10 mouse cellular contexts compared by ENCODE assay signal in the genomic region with DNA sequence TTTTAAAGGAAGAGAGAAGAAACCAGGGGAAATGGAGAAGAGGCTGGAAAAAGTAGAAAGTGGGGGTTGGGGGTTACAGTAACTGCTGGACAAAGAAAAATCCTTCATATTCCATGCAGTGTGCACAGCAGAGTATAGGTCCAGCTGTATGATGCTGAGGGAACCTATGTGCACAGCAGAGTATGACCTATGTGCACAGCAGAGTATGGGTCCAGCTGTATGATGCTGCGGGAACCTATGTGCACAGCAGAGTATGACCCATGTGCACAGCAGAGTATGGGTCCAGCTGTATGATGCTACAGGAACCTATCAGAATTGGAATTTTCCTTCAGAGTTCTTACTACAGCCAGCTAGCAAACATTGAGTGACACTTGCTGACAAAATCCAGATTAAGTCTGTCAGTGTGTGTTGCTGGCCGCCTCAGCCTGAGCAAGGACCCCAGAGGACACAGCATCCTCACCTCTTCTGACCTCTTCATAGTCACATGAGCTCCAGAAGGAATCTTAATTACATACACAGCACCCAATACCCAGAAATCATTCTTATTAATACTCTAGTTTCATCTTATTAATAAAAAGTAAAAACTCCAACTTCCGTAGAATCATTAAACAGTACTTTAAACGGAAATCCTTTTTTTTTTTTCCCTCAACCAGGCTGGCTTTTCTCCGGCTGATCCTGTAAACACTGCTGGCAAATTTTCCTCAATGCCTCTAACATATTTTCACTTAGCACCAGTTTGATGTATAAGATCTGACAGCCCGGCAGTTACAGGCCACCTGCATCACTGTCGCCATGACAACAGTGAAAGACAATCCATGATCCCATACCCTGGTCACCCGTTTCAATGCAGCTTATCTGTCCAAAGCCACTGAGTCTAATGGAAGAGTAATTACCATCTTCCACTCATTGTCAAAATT. TPM values are rescaled to one million over a fixed set of nuclear protein-coding genes. Genes with fewer than 3 reads are reported as not detected.
DNase-seq lines count a peak whose midpoint lies in the region; ATAC-seq lines count a peak whose summit lies in the region.
"Had no signal": no experiment of that assay in that cellular context is flagged by ENCODE, and none has a peak within 500 bp of the region (broad histone marks: within the 10 kb centered on the region; RNA-seq: fewer than 3 reads in every experiment).

No protein-coding gene starts in this region.

- no peaks in the 10 kb centered on the region for H3K36me3 ChIP-seq in forebrain, embryonic 11.5 days (ENCODE audit: control insufficient read depth, insufficient read depth, low read length)
- no peaks in the 10 kb centered on the region for H3K36me3 ChIP-seq in midbrain, embryonic 10.5 days
- H3K36me3 ChIP-seq: intestine, embryonic 15.5 days had no signal

- peak; percentile 73; the same call in 1 of the 2 replicates for ATAC-seq in forebrain, embryonic 11.5 days (replicated peaks; ENCODE audit: low FRiP score)

- no peak overlapping the region for H3K27ac ChIP-seq in forebrain, embryonic 11.5 days (ENCODE audit: low read depth, low read length)
- peak overlapping the region; percentile 82 for H3K27ac ChIP-seq in midbrain, embryonic 10.5 days (replicated peaks)
- H3K27ac ChIP-seq: intestine, embryonic 15.5 days had no signal

- H3K9me3 ChIP-seq in forebrain, embryonic 11.5 days (ENCODE audit: control insufficient read depth, low read length) = no peaks in the 10 kb centered on the region
- H3K9me3 ChIP-seq in midbrain, embryonic 10.5 days (replicated peaks) = no peaks in the 10 kb centered on the region
- H3K9me3 ChIP-seq: intestine, embryonic 15.5 days had no signal

- WGBS in forebrain, embryonic 11.5 days = 42% methylated on average over 8 of the region's 8 CpGs
- 40% methylated on average over 8 of the region's 8 CpGs for WGBS in midbrain, embryonic 10.5 days

- H3K27me3 ChIP-seq in forebrain, embryonic 11.5 days (ENCODE audit: control insufficient read depth, insufficient read depth, low read length) = no peaks in the 10 kb centered on the region
- H3K27me3 ChIP-seq in midbrain, embryonic 10.5 days (ENCODE audit: low read depth, poor library complexity, severe bottlenecking) = no peaks in the 10 kb centered on the region
- H3K27me3 ChIP-seq: intestine, embryonic 15.5 days had no signal

- no peak overlapping the region for H3K4me2 ChIP-seq in forebrain, embryonic 11.5 days (ENCODE audit: low read depth, low read length, severe bottlenecking)
- H3K4me2 ChIP-seq: intestine, embryonic 15.5 days had no signal

- H3K4me3 ChIP-seq in forebrain, embryonic 11.5 days (ENCODE audit: low read depth, low read length) = no peak overlapping the region
- H3K4me3 ChIP-seq in midbrain, embryonic 10.5 days = peak overlapping the region; percentile 24
- H3K4me3 ChIP-seq: intestine, embryonic 15.5 days had no signal

- H3K9ac ChIP-seq in forebrain, embryonic 11.5 days (ENCODE audit: low read length) = no peak overlapping the region
- H3K9ac ChIP-seq: intestine, embryonic 15.5 days had no signal

- DNase-seq in MN1 (ENCODE audit: low spot score) (peak; percentile 80), NIH3T3 (ENCODE audit: low read depth) (peak; percentile 15)
- no peak for DNase-seq in forebrain, embryonic 11.5 days (ENCODE audit: low spot score)
- peak; percentile 59 for DNase-seq in midbrain, embryonic 10.5 days (ENCODE audit: low spot score)
- DNase-seq in urinary bladder, postnatal 4 days (ENCODE audit: low spot score in 2 of 2) = no peak
- DNase-seq in ovary, postnatal 36 days (ENCODE audit: low spot score) = no peak
- DNase-seq in thymus, postnatal 14 days = no peak
- DNase-seq in adrenal gland, adult 2 months = no peak
- DNase-seq: adrenal gland, postnatal 25 days had no signal

- H3K4me1 ChIP-seq in forebrain, embryonic 11.5 days (replicated peaks; ENCODE audit: control insufficient read depth, insufficient read depth, low read length) = peaks cover 14% of the 10 kb centered on the region
- peaks cover 71% of the 10 kb centered on the region for H3K4me1 ChIP-seq in midbrain, embryonic 10.5 days

RNA-seq across cellular contexts. Expression of gene Maml3, which starts 43.1 kb away (rescaled TPM):
- 7.0 and 7.5 TPM in 2 replicates for polyA plus RNA-seq in forebrain, embryonic 11.5 days (2014; fragmentation: Nextera tagmentation; extraction: Ambion mirVana)
- polyA plus RNA-seq in midbrain, embryonic 10.5 days (2016; fragmentation: Nextera tagmentation; extraction: Ambion mirVana) = 5.4 and 6.8 TPM in 2 replicates
- 1 to 10 TPM; 7.8 TPM for total RNA-seq in adrenal gland, adult 2 months (2021)
- polyA plus RNA-seq in adrenal gland, adult 2 months (2012; rRNA removed) = 5.2 and 5.3 TPM in 2 replicates

Comparison
In these comparisons a context has a peak if more than half of its experiments do, and no peak if none do; other contexts are left out.
1. DNase-seq: peak in MN1 (single experiment), NIH3T3 (single experiment) and midbrain, embryonic 10.5 days (single experiment); none in forebrain, embryonic 11.5 days (single experiment), urinary bladder, postnatal 4 days (0 of 2), ovary, postnatal 36 days (single experiment), thymus, postnatal 14 days (single experiment) and adrenal gland, adult 2 months (single experiment).